Mouse (Mus musculus) thymus, postnatal 36 days (tissue): ENCODE measurements around the gene Vmn1r78.
"Not testable (repeated sequence)": the region's sequence is repeated elsewhere in the genome, so short reads cannot be mapped to it uniquely, and the experiment has no call there.

Experiments used
- DNase-seq, 2 experiments: peaks; one replicate each; pipeline ENCODE4 v3.0.0; 2022; ENCODE audit warnings: mixed read lengths in 2 of 2

Vmn1r78 gene

DNA sequence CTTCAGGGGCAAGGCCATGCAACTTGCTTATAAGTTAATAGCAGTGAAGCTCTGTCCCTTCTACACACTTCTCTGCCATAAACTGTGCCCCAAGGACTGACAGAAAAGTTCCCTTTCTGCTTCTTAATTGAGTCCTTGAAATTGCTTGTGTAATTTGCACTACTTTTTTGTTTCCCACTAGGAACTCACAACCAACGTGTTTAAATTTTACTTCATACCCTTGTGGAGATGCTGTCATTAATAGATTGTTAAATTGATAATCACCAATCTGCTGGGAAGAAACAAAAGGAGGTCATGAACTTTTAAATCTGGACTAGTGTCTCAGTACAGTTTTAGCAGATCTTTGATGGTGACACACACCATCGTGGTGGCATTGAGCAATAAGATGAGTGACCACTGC lies at the start of gene Vmn1r78:
Vmn1r78 (plus strand) TSS at position 301 of the 400 bp plus-strand sequence.
- no peak for DNase-seq

DNA sequence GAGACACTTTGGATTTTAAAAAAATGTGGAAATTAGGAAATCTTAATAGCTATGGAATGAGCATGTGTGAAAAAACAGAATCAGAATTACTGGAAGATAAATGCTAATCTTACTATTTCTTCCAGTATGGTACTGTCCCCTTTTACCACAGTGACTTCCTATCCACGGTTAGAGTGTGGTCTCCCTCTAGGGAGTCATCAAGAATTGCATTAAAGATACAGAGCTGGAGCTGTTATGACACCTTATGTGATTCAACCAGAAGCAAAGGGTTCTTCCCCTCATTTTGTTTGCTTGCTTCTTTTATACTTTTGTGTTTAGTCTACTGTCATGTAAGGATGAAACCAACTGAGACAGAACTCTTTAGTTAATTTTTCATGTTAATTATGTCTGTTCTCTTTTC lies 6.4 kb downstream of the Vmn1r78 start:
- not testable (repeated sequence) for DNase-seq

DNA sequence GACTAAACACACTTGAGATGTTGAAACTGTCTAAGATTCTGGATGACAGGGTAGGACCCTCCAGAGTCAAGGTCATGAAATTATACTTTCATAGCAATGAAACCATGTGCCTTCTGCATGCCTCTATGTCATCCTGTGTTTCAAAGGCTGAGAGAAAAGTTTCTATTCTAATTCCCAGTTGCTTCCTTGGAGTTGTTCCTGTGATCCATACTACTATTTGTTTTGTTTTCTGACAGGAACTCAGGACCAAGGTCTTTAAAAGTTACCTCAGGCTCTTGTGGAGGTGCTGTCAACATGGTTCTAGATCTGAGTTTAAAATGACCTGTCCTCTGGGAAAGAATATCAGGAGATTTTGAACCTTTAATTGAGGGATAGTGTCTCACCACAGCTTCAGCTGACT lies 20.9 kb downstream of the Vmn1r78 start, which contains the start of gene Vmn1r79:
Vmn1r79 (plus strand) TSS at position 301 of the 400 bp plus-strand sequence.
- not testable (repeated sequence) for DNase-seq

DNA sequence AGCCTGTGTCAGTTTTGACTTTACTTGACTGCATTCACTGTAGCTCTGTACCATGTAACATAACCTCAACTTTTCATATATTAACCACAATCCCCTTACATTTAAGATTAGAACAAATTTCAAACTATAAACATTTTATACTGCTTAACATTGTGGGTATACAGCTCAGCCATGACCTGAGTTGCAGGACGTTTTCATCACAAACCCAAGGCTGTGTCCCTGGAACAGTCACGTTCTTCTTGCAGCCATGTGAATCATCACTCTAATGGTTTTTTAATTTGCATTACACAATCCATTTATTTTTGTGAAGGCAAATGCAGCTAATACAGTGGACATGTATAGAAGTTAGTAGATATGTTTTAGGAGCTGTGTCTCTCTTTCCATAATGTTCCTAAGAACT lies 22.9 kb downstream of the Vmn1r78 start:
- not testable (repeated sequence) for DNase-seq

DNA sequence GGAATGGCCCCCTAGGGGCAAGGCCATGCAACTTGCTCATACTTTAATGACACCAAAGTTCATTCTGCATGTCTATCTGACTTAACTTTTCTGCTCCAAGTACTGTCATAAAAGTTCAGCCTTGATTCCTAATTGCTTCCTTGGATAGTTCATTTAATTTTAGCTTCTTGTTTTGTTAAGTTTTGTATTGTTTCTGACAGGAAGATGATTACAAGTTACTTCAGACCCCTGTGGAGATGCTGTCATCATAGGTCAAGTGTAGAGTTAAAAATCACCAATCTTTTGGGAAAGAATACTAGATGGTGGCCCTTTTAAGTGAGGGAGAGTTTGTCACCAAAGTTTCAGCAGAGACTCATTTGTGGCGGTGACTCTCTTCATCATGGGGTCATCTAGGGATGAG lies 38.9 kb downstream of the Vmn1r78 start, which contains the start of gene Vmn1r80:
Vmn1r80 (plus strand) TSS at position 301 of the 400 bp plus-strand sequence.
- DNase-seq, result no peak

DNA sequence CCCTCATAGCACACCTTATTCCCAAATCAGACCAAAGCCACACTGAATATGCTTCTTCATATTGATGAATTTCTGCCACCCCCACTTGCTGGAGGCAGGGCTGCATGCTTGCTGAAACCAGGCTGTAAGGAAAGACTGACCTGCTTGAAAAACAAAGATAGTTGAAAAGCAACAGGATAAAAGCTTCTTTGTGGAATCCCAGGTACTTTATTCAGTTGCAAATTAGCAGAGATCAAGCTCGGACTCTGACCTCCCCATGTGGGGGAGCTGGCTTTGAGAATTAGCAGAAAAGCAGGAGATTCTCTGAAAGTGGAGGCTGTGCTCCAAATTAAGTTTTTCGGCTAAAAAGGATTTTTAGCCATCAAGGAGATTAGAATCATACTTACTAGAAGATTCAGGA lies 54.1 kb downstream of the Vmn1r78 start:
- DNase-seq, result no peak
